Mouse (Mus musculus): Measurements from ENCODE around the gene Mepce. TPM values are rescaled to one million over a fixed set of nuclear protein-coding genes. Genes with fewer than 3 reads are reported as not detected.

The Mepce gene
- polyA plus RNA-seq, 1 experiment, result 41.7 TPM

DNA sequence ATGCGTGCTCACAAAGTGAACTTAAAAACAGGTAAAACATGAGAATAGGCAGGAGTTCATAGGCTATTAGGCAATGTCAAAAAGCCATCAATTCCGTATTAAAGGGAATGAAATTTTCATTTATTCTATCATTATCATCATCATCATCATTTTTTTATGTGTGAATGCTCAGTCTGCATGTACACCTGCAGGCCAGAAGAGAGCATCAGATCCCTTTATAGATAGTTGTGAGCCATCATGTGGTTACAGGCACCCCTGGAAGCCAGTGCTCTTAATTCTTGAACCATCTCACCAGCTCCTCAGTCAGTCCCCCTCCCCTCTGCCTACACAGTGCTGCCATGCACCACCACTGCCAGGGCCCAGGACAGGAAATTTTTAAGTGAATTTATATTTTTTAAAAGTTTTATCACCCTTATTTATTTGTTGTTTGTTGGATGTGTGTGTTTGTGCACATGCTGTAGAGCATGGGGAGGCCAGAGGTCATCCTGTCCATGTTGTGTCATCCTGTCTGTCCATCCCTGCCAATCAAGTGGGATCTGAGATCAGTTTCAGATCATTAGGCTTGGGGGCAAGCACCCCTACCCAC is 1.6 kb upstream of the Mepce start:
- H3K4me3 ChIP-seq (ENCODE audit: low read depth, low read length), result no peak overlapping the region
- no peaks in the 10 kb centered on the region for H3K27me3 ChIP-seq (ENCODE audit: control insufficient read depth, insufficient read depth, low read length)
- WGBS, result 93% methylated on average over 2 of the region's 2 CpGs

DNA sequence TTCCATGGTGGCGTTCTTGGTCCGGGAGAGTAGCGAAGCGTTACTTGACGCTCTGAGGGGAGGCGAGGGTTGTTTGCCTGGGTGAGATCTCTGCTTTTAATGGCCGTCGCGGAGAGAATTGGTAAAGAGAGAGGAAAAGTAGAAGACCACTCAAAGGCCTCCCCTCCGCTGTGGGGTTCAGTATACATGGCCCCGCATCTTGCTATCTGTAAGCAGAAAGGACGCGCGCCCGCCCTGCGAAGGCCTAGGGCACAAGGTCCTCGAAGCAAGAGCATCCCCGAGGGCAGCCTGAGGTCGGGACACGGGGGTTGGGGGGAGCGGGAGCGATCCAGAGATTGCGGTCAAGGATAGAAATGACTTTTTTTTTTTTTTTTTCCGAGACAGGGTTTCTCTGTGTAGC is 716 bp upstream of the Mepce start:
- Histone ChIP-seq H3K27me3 (ENCODE audit: control insufficient read depth, insufficient read depth, low read length) (no peaks in the 10 kb centered on the region), H3K4me1 (ENCODE audit: control insufficient read depth, insufficient read depth, insufficient read length, low read length) (peaks cover 19% of the 10 kb centered on the region), H3K4me3 (ENCODE audit: low read depth, low read length) (peak overlapping the region; percentile 44), H3K36me3 (ENCODE audit: control insufficient read depth, insufficient read depth, low read length) (peaks cover 9% of the 10 kb centered on the region), H3K27ac (ENCODE audit: insufficient read depth, low read depth, low read length) (no peak overlapping the region)
- 77% methylated on average over 24 of the region's 24 CpGs for WGBS
- TF ChIP-seq CTCF (IDR thresholded peaks at IDR 0.05; ENCODE audit: extremely low read depth, insufficient read length, insufficient replicate concordance, low read depth, low read length) (no peak), POLR2A (IDR thresholded peaks at IDR 0.05; ENCODE audit: low read depth, low read length) (no peak)

More for the DNA sequence above, 1.6 kb upstream of the Mepce start:
- no peak overlapping the region for H3K27ac ChIP-seq (ENCODE audit: insufficient read depth, low read depth, low read length)
- 0 out of 2 replicates have a peak, but pooled peaks cover 2% of the 10 kb centered on the region for H3K36me3 ChIP-seq (ENCODE audit: control insufficient read depth, insufficient read depth, low read length)
- TF ChIP-seq POLR2A (IDR thresholded peaks at IDR 0.05; ENCODE audit: low read depth, low read length), result no peak
- no peak for TF ChIP-seq CTCF (IDR thresholded peaks at IDR 0.05; ENCODE audit: extremely low read depth, insufficient read length, insufficient replicate concordance, low read depth, low read length)
- peaks cover 14% of the 10 kb centered on the region for H3K4me1 ChIP-seq (ENCODE audit: control insufficient read depth, insufficient read depth, insufficient read length, low read length)

DNA sequence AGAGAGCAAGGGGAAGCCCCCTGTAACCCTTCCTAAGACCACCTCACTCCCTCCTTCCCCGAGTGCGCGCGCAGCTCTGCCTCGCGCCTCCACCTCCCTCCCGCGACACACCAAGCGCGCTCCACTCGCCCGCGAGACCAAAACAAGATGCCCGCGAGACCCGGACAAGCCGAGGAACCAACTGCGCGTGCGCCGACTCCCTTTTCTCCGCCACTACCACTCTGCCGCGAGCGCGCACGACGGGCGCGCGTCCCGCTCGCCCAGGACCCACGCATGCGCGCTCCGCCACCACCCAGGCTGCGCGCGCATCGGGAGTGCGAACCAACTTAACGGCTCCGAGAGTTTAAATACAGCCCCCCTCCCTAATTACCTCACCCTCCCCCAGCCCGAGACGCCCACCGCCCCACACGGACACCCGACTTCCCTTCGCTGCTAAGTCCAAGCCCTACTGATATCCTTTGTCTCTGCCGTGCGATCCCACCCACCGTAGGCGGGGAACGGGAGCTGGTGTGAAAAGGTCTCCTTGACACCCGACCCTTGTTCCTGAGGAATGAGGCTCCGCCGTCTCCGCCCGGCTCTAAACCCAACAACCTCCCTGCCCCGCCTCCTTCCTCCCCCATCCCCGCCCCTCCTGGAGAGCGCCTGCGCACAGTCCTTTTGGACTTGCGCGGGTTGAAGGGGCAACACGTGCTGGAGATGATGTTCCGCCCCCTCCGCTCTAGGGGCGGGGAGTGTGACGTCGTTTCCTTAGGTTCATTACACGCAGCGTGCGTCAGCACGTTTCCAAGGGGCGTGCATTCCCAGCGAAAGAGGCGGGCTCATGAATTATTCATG is 1.1 kb downstream of the Mepce start:
- TF ChIP-seq CTCF (IDR thresholded peaks at IDR 0.05; ENCODE audit: extremely low read depth, insufficient read length, insufficient replicate concordance, low read depth, low read length), result no peak
- peak; percentile 94 for TF ChIP-seq POLR2A (IDR thresholded peaks at IDR 0.05; ENCODE audit: low read depth, low read length)
- WGBS, result under 1% methylated on average over 79 of the region's 79 CpGs
- H3K4me1 ChIP-seq (ENCODE audit: control insufficient read depth, insufficient read depth, insufficient read length, low read length), result peaks cover 19% of the 10 kb centered on the region

DNA sequence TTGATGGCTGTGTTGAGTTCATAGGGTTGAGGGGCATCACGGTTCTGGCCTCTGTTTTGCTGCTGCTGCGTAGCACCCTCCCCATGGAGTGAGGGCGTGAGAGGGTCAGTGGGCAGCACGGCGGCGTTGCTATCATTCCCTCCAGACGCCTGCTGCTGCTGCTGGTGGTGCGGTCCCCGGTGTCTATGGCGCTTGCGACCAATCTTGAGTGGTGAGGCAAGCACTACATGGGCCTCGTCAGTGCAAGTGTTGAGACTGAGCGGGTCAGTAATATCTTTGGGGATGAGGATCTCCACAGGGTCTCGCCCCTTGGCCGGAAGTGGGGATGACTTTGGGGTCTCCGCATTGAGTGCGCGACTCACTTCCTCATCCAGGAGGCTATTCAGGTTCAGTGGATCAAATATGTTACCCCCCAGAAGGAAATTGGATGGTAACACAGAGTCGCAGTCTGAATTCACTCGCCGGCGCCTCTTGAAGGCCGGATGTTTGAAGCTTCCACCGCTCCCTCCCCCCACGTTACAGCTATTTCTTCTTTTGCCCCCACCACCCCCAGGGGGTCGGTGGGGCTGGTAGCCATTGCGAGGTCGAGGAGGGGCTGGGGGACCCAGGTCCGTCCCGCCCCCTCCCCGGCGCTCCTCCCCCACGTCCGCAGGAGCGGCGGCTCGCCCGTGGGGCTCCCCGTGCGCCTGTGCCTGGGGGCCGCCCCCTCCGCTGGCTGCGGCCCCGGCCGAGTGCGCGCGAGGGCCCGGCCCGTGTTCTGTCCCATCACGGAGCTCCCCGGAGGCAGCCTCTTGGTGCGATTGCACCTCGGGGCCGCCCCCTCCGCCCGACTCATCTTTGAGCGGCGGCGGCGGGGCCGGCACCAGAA is 2.1 kb downstream of the Mepce start:
- Histone ChIP-seq H3K27me3 (ENCODE audit: control insufficient read depth, insufficient read depth, low read length) (no peaks in the 10 kb centered on the region), H3K4me1 (ENCODE audit: control insufficient read depth, insufficient read depth, insufficient read length, low read length) (peaks cover 19% of the 10 kb centered on the region), H3K36me3 (ENCODE audit: control insufficient read depth, insufficient read depth, low read length) (peaks cover 30% of the 10 kb centered on the region), H3K27ac (ENCODE audit: insufficient read depth, low read depth, low read length) (peak overlapping the region; percentile 95), H3K4me3 (ENCODE audit: low read depth, low read length) (peak overlapping the region; percentile 93)
- 1% methylated on average over 61 of the region's 62 CpGs for WGBS
- TF ChIP-seq POLR2A (IDR thresholded peaks at IDR 0.05; ENCODE audit: low read depth, low read length) (no peak), CTCF (IDR thresholded peaks at IDR 0.05; ENCODE audit: extremely low read depth, insufficient read length, insufficient replicate concordance, low read depth, low read length) (no peak)

More for the DNA sequence above, 1.1 kb downstream of the Mepce start:
- Histone ChIP-seq H3K4me3 (ENCODE audit: low read depth, low read length) (peak overlapping the region; percentile 93), H3K27ac (ENCODE audit: insufficient read depth, low read depth, low read length) (peak overlapping the region; percentile 95), H3K36me3 (ENCODE audit: control insufficient read depth, insufficient read depth, low read length) (peaks cover 26% of the 10 kb centered on the region), H3K27me3 (ENCODE audit: control insufficient read depth, insufficient read depth, low read length) (no peaks in the 10 kb centered on the region)

DNA sequence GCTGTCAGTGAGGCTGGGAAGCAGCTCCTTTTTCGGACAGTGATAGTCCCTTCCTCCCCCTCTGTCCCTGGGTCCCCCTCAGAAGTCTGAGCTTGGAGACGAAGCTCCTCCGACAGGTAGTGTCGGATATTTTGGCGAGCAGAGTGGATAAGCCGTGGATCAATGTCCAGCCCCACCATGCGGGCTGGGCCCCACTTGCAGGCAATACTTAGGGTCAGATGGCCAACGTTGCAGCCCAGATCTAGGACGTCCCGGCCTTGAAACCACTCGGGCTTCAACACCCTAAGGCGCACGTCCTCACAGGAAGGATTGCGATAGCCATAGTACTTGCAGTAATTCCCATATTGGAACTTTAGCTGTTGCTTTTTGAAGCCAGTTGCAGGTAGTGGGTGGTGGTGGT is 2.9 kb downstream of the Mepce start:
- TF ChIP-seq POLR2A (IDR thresholded peaks at IDR 0.05; ENCODE audit: low read depth, low read length) (no peak), CTCF (IDR thresholded peaks at IDR 0.05; ENCODE audit: extremely low read depth, insufficient read length, insufficient replicate concordance, low read depth, low read length) (no peak)
- Histone ChIP-seq H3K27me3 (ENCODE audit: control insufficient read depth, insufficient read depth, low read length) (no peaks in the 10 kb centered on the region), H3K27ac (ENCODE audit: insufficient read depth, low read depth, low read length) (no peak overlapping the region), H3K36me3 (ENCODE audit: control insufficient read depth, insufficient read depth, low read length) (peaks cover 31% of the 10 kb centered on the region), H3K4me3 (ENCODE audit: low read depth, low read length) (peak overlapping the region; percentile 93), H3K4me1 (ENCODE audit: control insufficient read depth, insufficient read depth, insufficient read length, low read length) (peaks cover 21% of the 10 kb centered on the region)
- WGBS, result 29% methylated on average over 14 of the region's 14 CpGs

DNA sequence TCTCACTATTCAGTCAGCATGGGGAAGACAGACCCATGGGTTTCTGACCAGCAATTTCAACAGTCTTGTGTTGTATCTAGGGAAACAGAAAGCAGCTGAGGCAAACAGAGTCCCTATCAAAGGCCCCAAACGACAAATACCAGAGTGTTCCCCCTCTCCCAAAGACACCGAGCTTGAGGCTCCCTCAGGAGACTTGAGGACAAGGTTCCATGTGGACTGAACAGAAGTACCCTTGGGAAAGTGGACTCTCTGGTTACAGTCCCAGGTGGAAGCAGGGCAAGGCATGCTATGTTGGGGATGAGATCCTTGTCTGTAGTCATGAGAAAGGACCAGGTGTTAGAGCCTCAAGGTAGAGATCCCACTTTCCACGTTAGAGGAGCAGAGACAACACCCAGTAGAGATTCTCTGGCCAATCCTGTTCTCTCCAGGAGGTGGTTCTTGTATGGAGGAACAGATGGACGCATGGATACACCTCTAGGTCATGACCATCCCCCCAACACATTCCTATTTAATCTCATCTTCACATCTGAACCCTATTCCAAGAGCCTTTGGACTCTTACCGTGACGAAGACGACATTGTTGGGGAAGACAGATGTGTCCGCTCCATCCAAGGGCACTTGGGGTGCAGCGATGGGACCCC is 3.4 kb downstream of the Mepce start:
- Histone ChIP-seq H3K27me3 (ENCODE audit: control insufficient read depth, insufficient read depth, low read length) (no peaks in the 10 kb centered on the region), H3K4me1 (ENCODE audit: control insufficient read depth, insufficient read depth, insufficient read length, low read length) (peaks cover 24% of the 10 kb centered on the region), H3K27ac (ENCODE audit: insufficient read depth, low read depth, low read length) (no peak overlapping the region), H3K36me3 (ENCODE audit: control insufficient read depth, insufficient read depth, low read length) (peaks cover 31% of the 10 kb centered on the region), H3K4me3 (ENCODE audit: low read depth, low read length) (peak overlapping the region; percentile 93)
- WGBS, result 29% methylated on average over 9 of the region's 9 CpGs
- TF ChIP-seq POLR2A (IDR thresholded peaks at IDR 0.05; ENCODE audit: low read depth, low read length) (no peak), CTCF (IDR thresholded peaks at IDR 0.05; ENCODE audit: extremely low read depth, insufficient read length, insufficient replicate concordance, low read depth, low read length) (no peak; the same call in 1 of the 2 replicates)

Measured in small intestine, adult 2 months (tissue).